In the genomic region with DNA sequence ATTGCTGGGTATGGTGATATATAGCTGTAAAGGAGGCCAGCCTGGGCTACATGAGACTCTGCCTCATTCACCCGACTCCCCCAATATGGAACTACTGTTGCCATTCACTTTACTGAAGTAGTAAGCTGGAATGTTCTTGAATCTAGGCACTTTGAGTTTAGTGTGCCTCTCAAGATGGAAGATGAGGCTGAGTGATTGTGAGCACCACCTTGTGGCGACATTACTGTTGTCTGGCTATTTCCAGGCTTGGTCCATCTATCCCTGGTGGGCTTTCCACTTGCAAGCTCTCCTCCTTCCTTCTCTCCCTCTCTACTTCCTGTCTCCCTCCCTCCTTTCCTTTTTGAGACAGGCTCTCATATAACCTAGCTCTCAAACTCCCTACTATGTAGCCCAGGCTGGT, we compare ENCODE assay signal across 10 mouse cellular contexts. TPM values are rescaled to one million over a fixed set of nuclear protein-coding genes. Genes with fewer than 3 reads are reported as not detected.
A peak's percentile ranks its signal among the peaks of the same experiment; 100 is the strongest.
DNase-seq lines count a peak whose midpoint lies in the region; ATAC-seq and TF ChIP-seq lines count a peak whose summit lies in the region.
"Had no signal": no experiment of that assay in that cellular context is flagged by ENCODE, and none has a peak within 500 bp of the region (broad histone marks: within the 10 kb centered on the region; RNA-seq: fewer than 3 reads in every experiment).

No protein-coding gene starts in this region.

- TF ChIP-seq POLR2A in lung, adult 2 months (IDR thresholded peaks at IDR 0.05; ENCODE audit: borderline replicate concordance, extremely low read depth, low read depth, low read length) = no peak

- peak; percentile 53; the same call in 1 of the 2 replicates for TF ChIP-seq CTCF in lung, adult 2 months (IDR thresholded peaks at IDR 0.05; ENCODE audit: insufficient read depth, low read length)

- H3K4me3 ChIP-seq in lung, adult 2 months (replicated peaks; ENCODE audit: extremely low read depth, low read depth, low read length) = no peak overlapping the region
- H3K4me3 ChIP-seq: hindbrain, embryonic 15.5 days; neural tube, embryonic 12.5 days had no signal

- 0 out of 2 replicates have a peak, but pooled peaks have one; percentile 42 for ATAC-seq in frontal cortex, adult (ENCODE audit: low TSS enrichment)

- WGBS in lung, adult 2 months = 42% methylated on average over 2 of the region's 2 CpGs

- no peak for DNase-seq in frontal cortex, postnatal 14 days (ENCODE audit: low spot score in 2 of 2)
- DNase-seq in lung, adult 2 months = no peak
- no peak for DNase-seq in lung, adult 18-20 months
- peak; percentile 74 for DNase-seq in NIH3T3 (ENCODE audit: low read depth)
- peak; percentile 45 for DNase-seq in forelimb bud, embryonic 11.5 days (ENCODE audit: low read depth, low spot score)
- peak; percentile 56 for DNase-seq in mesoderm, embryonic 11.5 days (ENCODE audit: low read depth, low spot score)
- DNase-seq in frontal cortex, postnatal 25 days (ENCODE audit: low spot score in 2 of 2) = no peak

- H3K4me1 ChIP-seq in lung, adult 2 months (ENCODE audit: control insufficient read depth, insufficient read depth, low read length) = no peaks in the 10 kb centered on the region
- H3K4me1 ChIP-seq: hindbrain, embryonic 15.5 days; neural tube, embryonic 12.5 days had no signal

RNA-seq across cellular contexts. Expression of gene Fmnl1, which starts 14.0 kb away (rescaled TPM):
- 26.4 and 31.7 TPM in 2 replicates for polyA plus RNA-seq in lung, adult 2 months (2012; rRNA removed)

RNA-seq across cellular contexts. Expression of gene 1700023F06Rik, which starts 23.5 kb away (rescaled TPM):
- polyA plus RNA-seq in lung, adult 2 months (2012; rRNA removed) = 0.41 and 0.50 TPM in 2 replicates

RNA-seq across cellular contexts. Expression of gene Spata32, which starts 33.3 kb away (rescaled TPM):
- not detected in 2 replicates for polyA plus RNA-seq in lung, adult 2 months (2012; rRNA removed)

RNA-seq across cellular contexts. Expression of gene Hexim2, which starts 52.7 kb away (rescaled TPM):
- 2.9 and 4.7 TPM in 2 replicates for polyA plus RNA-seq in lung, adult 2 months (2012; rRNA removed)

Comparison
In these comparisons a context has a peak if more than half of its experiments do, and no peak if none do; other contexts are left out.
1. DNase-seq: peak in NIH3T3 (single experiment), forelimb bud, embryonic 11.5 days (single experiment) and mesoderm, embryonic 11.5 days (single experiment); none in frontal cortex, postnatal 14 days (0 of 2), lung, adult 2 months (single experiment), lung, adult 18-20 months (0 of 2) and frontal cortex, postnatal 25 days (0 of 2).